Mouse (Mus musculus): Measurements from ENCODE around the gene Adh7. TPM values are rescaled to one million over a fixed set of nuclear protein-coding genes. Genes with fewer than 3 reads are reported as not detected.

The Adh7 gene
- total RNA-seq, 2 experiments from 2014 or later, result 0.10 TPM; not detected in 1

DNA sequence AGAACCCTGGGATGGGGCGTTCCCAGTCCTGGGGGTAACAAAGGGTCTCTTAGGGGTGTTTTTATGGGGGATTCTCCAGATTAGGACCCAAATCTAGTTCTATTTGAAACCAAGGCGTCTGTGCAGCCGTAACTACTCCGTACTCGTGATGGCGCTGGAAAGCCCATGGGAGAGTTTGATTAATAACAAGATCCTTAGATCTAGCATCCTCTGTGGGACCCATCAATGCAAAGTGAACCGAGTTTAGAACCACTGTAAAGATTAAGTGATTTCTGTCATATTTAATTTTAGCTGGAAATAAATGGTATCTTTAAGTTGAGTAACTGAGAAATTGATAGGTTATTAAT, 18.9 kb upstream of the Adh7 start:
- DNase-seq (ENCODE audit: low spot score in 2 of 2), result no peak
- Histone ChIP-seq H3K27ac (no peak overlapping the region), H3K4me3 (no peak overlapping the region)
- no peak for TF ChIP-seq CTCF (conservative IDR thresholded peaks at IDR 0.05)

GRCm38 (mm10) chr3:138208821-138209220, 8.7 kb upstream of the Adh7 start:
- no peak for DNase-seq (ENCODE audit: low spot score in 2 of 2)
- no peak overlapping the region for H3K27ac ChIP-seq
- TF ChIP-seq CTCF (conservative IDR thresholded peaks at IDR 0.05), result no peak
- no peak overlapping the region for H3K4me3 ChIP-seq

DNA sequence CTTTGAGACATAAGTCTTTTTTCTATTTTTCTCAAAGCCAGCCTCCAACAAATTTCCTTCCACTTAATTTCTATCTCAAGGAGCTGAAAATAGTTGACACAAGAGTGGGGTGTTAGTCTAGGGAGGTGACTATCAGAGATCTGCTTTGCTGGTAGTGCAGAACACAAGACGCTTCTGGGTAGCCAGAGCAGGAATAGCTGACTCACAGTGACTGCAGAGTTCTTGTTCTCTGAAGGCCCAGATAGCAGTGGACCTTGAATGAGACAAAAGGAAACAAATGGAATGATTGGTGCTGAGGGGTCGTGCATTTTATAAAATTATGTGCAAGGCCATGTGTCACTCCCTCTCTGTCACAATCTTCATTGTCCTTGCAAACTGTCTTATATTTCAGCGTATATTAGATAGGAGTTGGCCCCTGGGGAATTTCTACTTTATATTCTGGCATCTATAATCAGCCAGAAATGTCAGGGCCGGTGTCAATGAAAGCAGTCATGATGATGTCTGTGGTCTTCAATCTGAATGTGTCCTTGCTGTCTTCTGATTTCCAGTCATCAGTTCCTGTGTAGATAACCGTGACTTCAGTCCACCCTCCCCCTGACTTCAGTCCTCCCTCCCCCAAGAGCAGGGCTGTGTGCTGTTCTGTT, 7.0 kb upstream of the Adh7 start:
- Histone ChIP-seq H3K4me3 (no peak overlapping the region), H3K27ac (no peak overlapping the region)
- DNase-seq (ENCODE audit: low spot score in 2 of 2), result no peak
- TF ChIP-seq CTCF (conservative IDR thresholded peaks at IDR 0.05), result no peak

GRCm38 (mm10) chr3:138212431-138212951, 5.1 kb upstream of the Adh7 start:
- DNase-seq (ENCODE audit: low spot score in 2 of 2), result no peak
- H3K27ac ChIP-seq, result no peak overlapping the region
- no peak overlapping the region for H3K4me3 ChIP-seq
- no peak for TF ChIP-seq CTCF (conservative IDR thresholded peaks at IDR 0.05)

DNA sequence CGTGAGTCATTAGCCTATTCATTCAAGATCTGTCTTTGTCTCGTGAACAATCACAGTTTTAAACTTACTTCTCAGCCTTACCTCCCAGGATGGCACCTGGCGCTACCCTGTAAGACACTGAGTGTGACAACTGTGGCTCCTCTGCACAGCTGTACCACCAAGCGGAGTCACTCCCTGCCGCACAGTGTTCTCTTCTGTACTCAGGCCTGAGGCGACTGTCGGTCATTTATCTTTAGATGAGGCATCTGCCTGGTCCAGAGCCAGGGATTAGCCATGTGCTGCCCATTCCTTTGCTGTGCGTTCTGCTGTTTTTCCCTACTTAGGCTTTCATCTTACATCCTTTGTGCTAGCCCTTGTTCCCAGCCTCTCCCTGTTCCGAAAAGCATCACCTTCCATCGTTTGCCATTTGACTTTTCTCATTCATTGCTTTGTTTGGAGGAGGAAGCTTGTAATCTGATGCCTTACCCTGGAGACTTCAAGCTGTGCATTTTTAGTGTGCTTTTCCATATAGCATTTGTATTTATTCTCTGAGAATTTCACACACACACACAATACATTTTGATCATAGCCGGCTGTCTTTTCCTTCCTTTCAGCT, 2.1 kb upstream of the Adh7 start:
- TF ChIP-seq CTCF (conservative IDR thresholded peaks at IDR 0.05), result no peak
- no peak for DNase-seq (ENCODE audit: low spot score in 2 of 2)
- Histone ChIP-seq H3K27ac (no peak overlapping the region), H3K4me3 (no peak overlapping the region)

- Histone ChIP-seq H3K4me3 (no peak overlapping the region), H3K27ac (no peak overlapping the region)
- DNase-seq (ENCODE audit: low spot score in 2 of 2), result no peak
- no peak for TF ChIP-seq CTCF (conservative IDR thresholded peaks at IDR 0.05)
Measured at GRCm38 (mm10) chr3:138216091-138216490, 1.5 kb upstream of the Adh7 start.

GRCm38 (mm10) chr3:138221116-138221515, 3.6 kb downstream of the Adh7 start:
- DNase-seq (ENCODE audit: low spot score in 2 of 2), result no peak
- Histone ChIP-seq H3K4me3 (no peak overlapping the region), H3K27ac (no peak overlapping the region)
- no peak for TF ChIP-seq CTCF (conservative IDR thresholded peaks at IDR 0.05)

GRCm38 (mm10) chr3:138222511-138222910, 5.0 kb downstream of the Adh7 start:
- no peak overlapping the region for H3K27ac ChIP-seq
- DNase-seq (ENCODE audit: low spot score in 2 of 2), result no peak
- no peak overlapping the region for H3K4me3 ChIP-seq

GRCm38 (mm10) chr3:138222952-138223351, 5.4 kb downstream of the Adh7 start:
- Histone ChIP-seq H3K27ac (no peak overlapping the region), H3K4me3 (no peak overlapping the region)
- DNase-seq (ENCODE audit: low spot score in 2 of 2), result peak; percentile 19 to 60
- TF ChIP-seq CTCF (conservative IDR thresholded peaks at IDR 0.05), result peak; percentile 82

More at GRCm38 (mm10) chr3:138222511-138222910, 5.0 kb downstream of the Adh7 start:
- TF ChIP-seq CTCF (conservative IDR thresholded peaks at IDR 0.05), result no peak

GRCm38 (mm10) chr3:138224363-138224954, 6.9 kb downstream of the Adh7 start:
- no peak for TF ChIP-seq CTCF (conservative IDR thresholded peaks at IDR 0.05)

GRCm38 (mm10) chr3:138225331-138225730, 7.8 kb downstream of the Adh7 start:
- H3K27ac ChIP-seq, result no peak overlapping the region
- DNase-seq (ENCODE audit: low spot score in 2 of 2), result no peak
- no peak overlapping the region for H3K4me3 ChIP-seq
- no peak for TF ChIP-seq CTCF (conservative IDR thresholded peaks at IDR 0.05)

More at GRCm38 (mm10) chr3:138224363-138224954, 6.9 kb downstream of the Adh7 start:
- no peak overlapping the region for H3K4me3 ChIP-seq
- no peak for DNase-seq (ENCODE audit: low spot score in 2 of 2)
- no peak overlapping the region for H3K27ac ChIP-seq

- H3K4me3 ChIP-seq, result no peak overlapping the region
- TF ChIP-seq CTCF (conservative IDR thresholded peaks at IDR 0.05), result no peak
Measured at GRCm38 (mm10) chr3:138225853-138226252, 8.3 kb downstream of the Adh7 start.

DNA sequence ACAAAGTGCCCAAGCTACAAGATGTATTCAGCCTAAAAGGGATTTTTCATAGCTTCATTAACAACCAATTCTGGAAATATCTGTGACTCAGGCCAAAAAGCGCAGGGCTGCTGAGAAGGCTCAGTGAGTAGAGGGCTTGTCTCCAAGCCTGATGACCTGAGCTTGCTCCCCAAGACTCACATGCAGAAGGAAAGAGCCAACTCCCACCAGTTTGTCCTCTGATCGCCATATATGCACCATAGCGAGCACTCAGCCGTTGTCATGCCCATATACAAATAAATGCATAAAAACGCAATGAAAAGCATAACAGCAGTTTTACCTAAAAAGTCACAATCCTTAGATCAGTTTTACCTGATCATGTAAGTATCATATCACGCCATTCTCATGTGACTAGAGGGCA, 8.9 kb downstream of the Adh7 start:
- H3K4me3 ChIP-seq, result no peak overlapping the region
- H3K27ac ChIP-seq, result no peak overlapping the region
- no peak for DNase-seq (ENCODE audit: low spot score in 2 of 2)
- no peak for TF ChIP-seq CTCF (conservative IDR thresholded peaks at IDR 0.05)

More at GRCm38 (mm10) chr3:138225853-138226252, 8.3 kb downstream of the Adh7 start:
- no peak for DNase-seq (ENCODE audit: low spot score in 2 of 2)
- no peak overlapping the region for H3K27ac ChIP-seq

Data from layer of hippocampus, adult 2 months (tissue).